Mouse (Mus musculus) heart, embryonic 16.5 days (tissue): Measurements from ENCODE around the gene Cryaa. TPM values are rescaled to one million over a fixed set of nuclear protein-coding genes. Genes with fewer than 3 reads are reported as not detected.

Source experiments
- polyA plus RNA-seq: library from polyadenylated mRNA; unstranded; fragments of >200 nt; fragmentation: Nextera tagmentation; extraction: Ambion mirVana; gene quantifications from 2 replicates; pipeline ENCODE4 v1.2.1, GENCODE M21; 2015

Gene Cryaa
- polyA plus RNA-seq, 1 experiment from 2014 or later: 0.21 TPM

Other genes with a start within 250 kb of the Cryaa start
- gene Wdr4, start 157.8 kb upstream of the Cryaa start, polyA plus RNA-seq: 20.2 and 21.8 TPM in 2 replicates
- gene Ndufv3, start 157.7 kb upstream of the Cryaa start, polyA plus RNA-seq: 625 and 628 TPM in 2 replicates
- gene Pknox1, start 113.1 kb upstream of the Cryaa start, polyA plus RNA-seq: 17.9 and 20.6 TPM in 2 replicates
- 0.82 and 0.88 TPM in 2 replicates for gene Cbs, start 40.6 kb upstream of the Cryaa start, polyA plus RNA-seq
- 187 and 204 TPM in 2 replicates for gene U2af1, start 18.9 kb upstream of the Cryaa start, polyA plus RNA-seq
- 13.0 and 18.6 TPM in 2 replicates for gene Sik1, start 178.0 kb downstream of the Cryaa start, polyA plus RNA-seq